Mouse (Mus musculus) gastrocnemius, postnatal 4 days (tissue): ENCODE data around the gene Grk6. TPM values are rescaled to one million over a fixed set of nuclear protein-coding genes. Genes with fewer than 3 reads are reported as not detected.
"Not testable (repeated sequence)": the region's sequence is repeated elsewhere in the genome, so short reads cannot be mapped to it uniquely, and the experiment has no call there.

Source experiments
- DNase-seq, 2 experiments: peaks; one replicate each; pipeline ENCODE4 v3.0.0; 2021 to 2022; ENCODE audit warnings: low spot score in 2 of 2, mixed read lengths in 2 of 2
- total RNA-seq, 2 experiments: library from RNA; stranded (reverse); gene quantifications; 2 replicates each; pipeline ENCODE4 v1.2.3; 2021

Gene Grk6
- total RNA-seq, 2 experiments from 2014 or later, result 32.9 TPM

DNA sequence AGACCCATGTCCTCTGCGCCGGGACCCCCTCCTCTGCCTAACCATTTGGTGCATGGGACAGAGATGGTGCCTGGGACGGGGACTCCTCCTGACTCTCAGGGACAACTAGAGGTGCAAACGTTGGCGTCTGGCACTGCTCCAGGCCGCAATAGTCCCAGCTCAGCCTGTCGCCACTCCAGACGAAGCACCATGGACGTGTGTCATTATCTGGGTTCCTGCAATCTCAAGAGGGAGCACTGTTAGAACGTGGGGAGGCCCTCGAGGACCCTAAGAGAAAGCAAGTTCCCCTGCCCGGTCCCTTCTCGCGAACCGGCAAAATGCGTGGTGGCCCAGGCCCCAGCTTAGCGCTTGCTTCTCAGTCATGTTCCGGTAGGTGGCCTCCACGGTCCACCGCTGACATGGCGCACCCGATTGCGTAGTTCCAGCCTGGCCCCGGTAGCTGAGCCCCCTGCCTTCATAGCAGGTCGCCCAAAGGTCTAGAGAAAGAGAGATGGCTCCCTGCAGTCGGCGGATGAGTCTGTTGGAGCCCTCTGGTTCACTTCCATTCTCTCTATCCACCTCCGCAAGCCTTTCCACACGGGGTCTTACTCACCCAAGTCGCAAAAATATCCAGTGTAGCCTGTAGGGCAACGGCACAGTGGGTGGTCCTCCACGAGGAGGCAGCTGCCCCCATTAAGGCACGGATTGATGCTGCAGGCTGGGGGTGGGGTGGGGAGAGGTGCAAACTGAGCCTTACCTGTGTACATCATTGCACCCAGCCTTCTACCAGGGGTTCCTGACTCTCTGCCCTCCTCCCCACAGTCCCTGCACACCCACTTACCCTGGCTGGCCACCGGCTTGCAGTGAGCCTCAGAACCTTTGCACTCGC, 23.7 kb upstream of the Grk6 start:
- DNase-seq, result peak in 1 of 2 experiments; percentile 70

DNA sequence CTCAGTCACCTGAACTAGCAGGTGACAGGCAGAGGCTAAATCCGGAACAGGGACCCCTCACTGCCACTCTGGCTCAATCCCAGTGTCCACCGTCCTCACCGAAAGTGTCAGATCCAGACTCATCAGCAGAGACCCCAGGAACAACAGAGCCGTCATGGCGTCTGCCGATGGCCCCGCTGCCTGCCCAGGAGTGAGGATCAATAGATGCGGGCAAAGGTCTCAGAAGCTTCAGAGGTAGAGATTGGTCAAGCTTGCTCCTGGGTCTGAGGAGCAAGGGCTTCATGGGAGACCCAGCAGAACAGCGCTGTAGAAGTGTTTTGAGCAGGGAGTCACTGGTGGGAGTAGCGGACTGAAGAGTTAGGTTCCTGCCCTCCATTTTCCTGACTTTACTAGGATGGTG, 18.3 kb upstream of the Grk6 start, which contains the start of gene F12:
Gene F12, minus strand, starts transcription at position 181 of the 400 bp plus-strand sequence.
- DNase-seq, result no peak

DNA sequence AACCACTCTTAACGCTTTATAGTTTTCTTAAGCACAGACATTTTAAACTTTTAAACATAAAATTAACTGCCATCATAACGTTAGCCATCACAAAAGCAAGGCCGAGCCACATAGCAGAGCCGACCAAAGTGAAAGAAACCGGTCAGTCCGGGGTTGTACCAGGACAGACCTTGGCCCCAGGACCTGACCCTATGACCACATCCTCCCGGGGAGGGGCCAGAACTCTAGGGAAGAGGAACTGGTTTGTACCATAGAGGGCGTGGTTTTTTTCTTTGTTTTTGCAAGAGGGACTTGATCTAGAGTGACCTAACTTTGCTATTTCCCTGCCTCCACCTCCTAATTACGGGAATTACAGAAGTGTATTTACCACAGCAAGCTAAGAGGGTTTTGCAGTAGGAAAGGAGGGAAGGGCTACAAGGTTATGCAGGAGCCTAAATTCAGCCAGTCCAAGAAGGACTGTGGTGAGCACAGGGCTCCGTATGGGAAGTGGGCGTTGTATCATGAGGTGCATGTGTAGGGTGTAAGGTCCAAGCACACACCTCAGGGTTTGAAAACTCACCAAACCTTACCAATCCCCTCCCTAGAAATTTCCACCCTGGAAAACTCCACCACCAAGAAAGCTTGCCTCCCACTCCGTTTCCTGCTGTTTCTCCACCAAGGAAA, 15.5 kb upstream of the Grk6 start:
- DNase-seq, result no peak

DNA sequence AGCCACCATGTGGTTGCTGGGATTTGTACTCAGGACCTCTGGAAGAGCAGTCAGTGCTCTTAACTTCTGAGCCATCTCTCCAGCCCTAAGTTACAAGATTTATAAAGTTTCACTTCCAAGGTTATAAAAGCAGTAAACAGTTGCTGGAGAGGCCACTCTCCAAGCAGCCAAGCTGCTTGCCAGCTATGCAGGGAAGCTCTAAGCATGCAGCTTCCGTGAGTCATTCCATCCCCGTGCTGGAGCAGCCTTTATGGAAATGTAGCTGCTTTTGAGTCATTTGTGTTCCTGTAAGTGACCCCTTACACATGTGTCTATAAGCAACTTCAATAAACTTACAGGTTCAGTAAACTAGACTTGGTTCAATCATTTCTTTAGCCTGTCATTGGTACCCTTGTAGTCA, 14.3 kb upstream of the Grk6 start:
- DNase-seq, result no peak

DNA sequence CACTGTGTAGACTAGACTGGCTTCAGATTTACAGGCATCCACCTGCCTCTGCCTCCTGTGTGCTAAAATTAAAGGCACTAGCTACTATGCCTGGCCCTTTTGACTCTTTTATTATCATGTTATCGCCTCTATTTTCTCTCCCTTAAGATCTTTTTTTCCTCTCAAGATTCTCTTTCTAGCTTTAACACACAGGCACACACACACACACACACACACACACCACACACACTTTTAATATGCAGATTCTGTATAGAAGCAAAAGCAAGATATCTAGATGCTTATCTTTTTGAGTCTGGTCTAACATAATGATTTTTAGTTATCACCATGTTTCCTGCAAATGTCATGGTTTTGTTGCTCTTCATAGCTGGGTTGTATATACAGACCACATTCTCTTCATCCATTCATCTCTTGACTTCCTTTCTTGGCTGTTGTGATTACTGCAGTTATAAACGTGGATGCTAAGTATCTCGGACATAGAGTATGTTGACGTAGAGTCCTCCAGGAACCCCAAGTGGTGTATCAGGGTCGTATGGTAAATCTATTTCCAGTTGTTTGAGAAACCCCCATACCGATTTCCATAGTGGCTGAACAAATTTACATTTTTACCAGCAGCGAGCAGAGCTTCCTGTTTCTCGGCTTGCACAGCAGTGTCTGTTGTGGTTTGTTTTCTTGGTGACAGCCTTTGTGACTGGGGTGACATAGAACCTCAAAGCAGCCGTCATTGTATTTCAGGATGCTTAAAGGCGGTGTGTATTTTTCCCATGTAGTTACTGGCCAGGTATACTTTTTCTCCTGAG, 12.8 kb upstream of the Grk6 start:
- DNase-seq, result no peak

DNA sequence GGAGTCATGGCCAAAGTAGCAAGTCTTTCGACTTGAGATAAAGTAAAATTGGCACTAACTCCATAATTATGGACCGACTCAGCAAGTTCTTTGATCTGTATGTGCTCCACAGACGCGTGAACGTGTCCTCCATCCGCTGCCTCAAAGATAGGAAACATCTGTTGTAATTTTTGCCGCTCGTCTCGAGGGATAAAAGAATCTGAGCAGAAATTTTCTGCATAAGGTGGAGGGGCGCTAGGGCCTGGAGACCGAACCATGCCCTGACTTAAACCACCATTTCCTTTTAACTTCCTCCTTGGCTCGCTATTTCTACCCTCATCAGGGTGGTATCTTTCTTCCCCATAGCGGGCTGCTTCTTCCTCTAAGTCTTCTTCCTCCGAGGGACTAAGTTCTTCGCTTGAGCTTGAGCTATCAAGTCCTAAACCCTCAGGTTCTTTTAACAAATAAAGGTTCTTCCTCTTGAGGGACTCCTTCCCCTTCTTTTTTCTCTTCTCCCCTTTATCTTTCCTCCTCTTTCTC, 7.7 kb upstream of the Grk6 start:
- not testable (repeated sequence) for DNase-seq

DNA sequence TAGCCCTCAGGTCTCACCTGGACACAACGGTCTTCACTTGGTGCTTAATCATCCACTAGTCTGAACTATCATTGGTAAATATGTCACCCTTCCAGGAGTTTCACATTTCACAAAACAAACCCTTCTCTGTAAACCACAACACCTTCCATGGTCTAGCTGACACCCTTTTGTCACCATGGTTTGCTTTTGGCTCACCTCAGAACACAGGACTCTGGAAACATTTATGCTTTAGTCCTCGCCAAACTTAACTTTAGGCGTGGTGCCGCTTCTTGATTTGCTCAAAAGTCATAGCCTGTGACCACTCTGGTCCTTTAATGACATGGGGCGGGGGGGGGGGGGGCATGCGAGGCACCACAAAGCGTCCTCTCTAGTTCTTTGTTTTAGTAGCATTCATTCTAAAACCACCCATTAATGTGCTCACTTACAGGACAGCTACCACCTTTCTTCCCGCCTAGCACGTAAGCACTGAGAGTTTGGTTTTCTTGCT, 1.0 kb upstream of the Grk6 start:
- DNase-seq, result no peak

DNA sequence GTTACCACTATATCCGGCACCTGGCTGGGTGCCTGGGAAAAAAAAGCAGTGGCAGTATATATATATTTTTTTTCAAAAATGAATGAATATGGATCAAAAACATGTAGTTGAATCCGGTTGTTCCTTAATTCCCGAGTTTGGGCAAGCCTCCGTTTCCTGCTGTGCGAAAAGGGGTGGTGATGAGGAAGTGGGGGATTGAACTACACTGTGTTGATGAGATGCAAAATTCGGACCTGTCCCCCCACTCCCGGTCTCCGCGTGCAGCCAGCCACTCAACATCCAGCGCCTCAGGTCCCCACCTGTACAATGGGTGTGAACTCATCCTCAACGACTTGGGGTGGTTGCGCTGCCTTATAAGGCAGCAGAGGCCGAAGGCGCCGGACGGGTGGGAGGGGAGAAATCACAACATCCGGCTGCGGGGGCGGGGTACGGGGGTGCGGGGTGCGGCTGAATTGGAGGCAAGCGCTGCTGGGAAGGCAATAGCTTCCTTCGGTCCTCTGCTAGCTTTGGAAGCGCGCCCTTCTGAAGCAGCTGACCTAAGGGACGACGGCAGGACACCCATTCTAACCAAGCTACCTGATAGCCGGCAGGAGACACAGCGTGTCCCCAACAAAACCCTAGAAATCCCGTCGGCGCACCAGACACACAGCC, 461 bp upstream of the Grk6 start:
- DNase-seq, result peak; percentile 62 to 86

DNA sequence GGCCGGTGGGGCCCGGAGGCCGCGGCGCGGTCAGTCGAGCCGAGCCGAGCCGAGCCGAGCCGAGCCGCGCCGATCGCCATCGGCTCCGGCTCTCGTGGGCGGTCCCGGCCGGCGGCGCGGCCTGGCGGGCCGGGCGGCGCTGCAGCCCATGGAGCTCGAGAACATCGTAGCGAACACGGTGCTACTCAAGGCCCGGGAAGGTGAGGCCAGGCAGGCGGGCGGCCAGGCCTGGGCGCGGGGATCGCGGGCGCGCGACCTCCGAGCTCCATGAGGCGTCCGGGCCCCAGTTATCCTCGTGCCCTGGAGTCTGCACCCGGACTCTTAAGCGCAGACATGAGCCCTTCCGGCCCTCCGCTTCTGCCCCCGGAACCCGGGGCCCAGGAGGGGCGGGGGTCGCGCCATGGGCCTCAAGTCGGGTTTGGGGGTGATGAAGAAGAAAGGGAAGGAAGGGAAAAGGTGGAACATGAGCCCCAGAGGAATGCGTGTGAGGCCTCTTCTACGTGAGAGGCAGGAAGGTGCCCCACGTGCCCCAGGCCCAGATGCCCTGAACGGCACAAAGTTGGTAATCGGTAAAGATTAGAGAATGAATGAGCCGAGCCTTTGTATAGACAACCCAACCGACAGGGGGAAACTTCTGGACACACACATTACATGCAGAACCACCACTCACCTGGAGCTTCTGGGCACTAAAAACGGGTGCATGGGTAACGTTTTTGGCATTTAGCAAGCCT, 654 bp downstream of the Grk6 start:
- no peak for DNase-seq

DNA sequence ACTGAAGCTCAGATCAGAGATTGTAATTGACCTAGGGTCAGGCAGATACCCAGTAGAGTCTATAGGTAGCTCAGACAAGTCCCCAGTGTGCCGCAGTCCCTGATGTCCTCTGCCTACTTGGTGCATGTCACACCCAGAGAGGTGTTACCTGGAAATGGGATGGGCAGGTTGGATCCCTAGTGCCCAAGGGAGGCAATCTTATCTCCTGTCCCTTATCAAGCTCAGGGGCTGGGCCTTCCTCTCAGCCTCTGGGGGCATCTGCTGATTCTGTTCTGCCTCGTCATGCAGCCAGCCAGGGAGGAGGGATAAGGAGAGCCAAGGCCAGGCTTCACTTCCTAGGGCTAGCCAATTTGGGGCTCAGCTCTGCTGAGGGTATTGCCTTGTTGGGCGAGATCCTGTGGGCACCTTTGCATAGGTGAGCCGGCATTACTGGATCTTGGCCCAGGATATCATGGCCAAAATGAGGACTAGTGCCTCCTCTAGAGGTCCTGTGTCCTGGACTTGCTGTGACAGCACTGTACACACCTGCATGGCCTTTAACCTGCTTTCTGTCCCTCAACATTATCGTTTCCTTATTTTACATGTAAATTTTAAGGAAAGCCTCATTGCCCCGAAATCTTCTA, 1.7 kb downstream of the Grk6 start:
- DNase-seq, result no peak

DNA sequence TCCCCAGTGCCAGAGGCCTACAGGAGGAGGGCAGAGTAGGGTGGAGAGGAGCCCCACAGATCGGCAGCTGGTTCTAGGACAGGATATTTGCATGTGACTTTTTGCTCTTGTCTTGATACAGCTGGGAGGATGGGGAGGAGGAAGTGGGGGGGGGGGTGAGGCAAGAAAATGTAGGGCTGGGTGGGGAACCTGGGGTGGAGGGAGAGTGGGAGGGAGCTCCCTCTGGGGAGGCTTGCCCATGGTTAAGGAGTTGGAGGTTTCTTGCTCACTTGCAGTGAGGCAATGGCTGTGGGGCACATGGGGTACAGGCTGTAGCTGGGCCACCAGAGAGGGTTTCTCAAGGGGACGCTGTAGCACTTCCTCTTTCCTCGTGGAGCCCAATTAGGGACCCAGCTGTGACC, 2.7 kb downstream of the Grk6 start:
- DNase-seq, result no peak

GRCm38 (mm10) chr13:55448131-55448530, 3.3 kb downstream of the Grk6 start:
- no peak for DNase-seq

DNA sequence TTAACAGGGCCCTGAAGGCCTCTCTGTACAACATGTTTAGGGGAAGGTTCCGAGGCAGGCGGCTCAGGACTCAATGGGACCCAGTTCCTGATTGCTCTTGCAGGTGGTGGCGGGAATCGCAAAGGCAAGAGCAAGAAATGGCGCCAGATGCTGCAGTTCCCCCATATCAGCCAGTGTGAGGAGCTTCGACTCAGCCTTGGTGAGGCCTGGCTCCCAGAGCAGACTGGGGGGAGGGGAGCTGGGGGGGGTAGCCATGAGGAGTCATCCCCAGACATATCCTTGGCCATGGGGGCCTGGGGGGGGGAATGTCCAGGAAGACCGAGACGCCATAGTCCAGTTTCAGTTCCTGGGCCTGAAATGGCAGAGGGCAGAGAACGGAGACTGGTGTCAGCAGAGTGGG, 4.3 kb downstream of the Grk6 start:
- no peak for DNase-seq

DNA sequence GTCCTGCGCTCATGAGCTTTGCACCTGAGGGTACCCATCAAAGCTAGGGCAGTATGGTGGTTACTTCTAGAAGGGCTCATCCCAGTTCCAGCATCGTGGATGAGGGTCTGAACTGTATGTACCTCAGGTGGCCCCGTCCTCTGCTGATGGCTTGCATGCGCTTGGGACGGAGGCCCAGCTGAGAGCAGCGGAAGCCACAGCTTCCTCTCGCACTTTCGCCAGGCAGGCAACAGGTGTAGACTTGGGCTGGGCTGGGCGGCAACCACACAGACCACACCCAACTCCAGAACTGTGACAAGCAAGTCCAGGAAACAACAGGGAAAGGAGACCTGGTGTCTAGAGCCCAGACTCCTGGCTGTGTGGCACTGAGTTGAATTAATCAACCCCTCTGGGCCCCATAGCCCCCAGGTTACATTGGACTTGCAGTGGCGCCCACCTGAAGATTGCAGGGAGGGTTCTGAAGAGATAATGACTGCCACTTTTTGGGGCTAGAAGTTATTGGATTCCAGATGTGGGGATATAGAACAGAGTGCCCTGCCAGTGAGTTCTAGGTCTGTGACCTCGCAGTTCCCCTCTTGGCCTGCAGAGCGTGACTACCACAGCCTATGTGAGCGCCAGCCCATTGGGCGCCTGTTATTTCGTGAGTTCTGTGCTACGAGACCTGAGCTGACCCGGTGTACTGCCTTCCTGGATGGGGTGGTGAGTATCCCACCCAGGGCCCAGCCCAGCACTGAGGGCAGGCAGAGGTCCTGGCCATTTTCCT, 5.0 kb downstream of the Grk6 start:
- DNase-seq, result no peak

DNA sequence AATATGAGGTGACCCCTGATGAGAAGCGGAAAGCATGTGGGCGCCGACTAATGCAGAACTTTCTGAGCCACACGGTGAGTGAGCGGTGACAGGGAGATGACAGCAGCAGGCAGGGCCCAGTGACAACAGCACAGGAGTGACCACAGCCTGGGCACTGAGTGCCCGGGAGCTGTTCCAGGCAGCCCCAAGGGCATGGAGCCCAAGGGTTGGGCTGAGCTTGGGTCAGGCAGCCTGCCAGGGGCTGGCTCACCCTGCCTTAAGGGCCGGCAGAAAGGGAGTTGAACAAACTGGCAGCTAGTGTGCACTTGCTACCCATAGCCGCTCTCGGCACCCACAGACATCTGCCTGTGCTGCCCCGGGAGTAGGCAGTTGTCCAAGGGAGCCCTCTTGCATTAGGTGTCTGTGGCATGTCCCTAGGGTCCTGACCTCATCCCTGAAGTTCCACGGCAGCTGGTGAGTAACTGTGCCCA, 5.7 kb downstream of the Grk6 start:
- DNase-seq, result peak in 1 of 2 experiments; percentile 70

- no peak for DNase-seq
Measured at GRCm38 (mm10) chr13:55451296-55451695, 6.4 kb downstream of the Grk6 start.

- no peak for DNase-seq
Measured at GRCm38 (mm10) chr13:55451785-55452549, 7.1 kb downstream of the Grk6 start.

DNA sequence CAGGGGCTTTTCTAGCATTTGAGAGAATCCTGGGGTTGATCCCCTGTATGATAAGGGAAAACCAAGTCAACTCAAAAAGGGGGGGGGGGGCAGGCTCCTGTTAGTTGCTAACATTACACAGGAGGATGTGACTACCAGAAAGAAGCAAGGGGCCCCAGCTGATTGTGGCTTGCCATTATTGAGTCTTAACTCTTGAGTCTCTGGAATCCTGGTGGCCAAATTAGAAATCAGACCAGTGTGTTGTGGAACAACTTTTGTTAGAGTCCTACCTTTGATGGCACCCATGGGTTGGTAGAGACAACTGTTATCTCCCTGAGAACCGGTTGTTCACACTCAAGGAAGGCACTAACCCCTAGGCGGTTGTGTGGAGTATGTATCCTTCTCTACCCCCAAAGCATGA, 18.1 kb downstream of the Grk6 start:
- DNase-seq, result no peak
